Mouse (Mus musculus) MEL (cell line): Measurements from ENCODE around the gene Bptf. TPM values are rescaled to one million over a fixed set of nuclear protein-coding genes. Genes with fewer than 3 reads are reported as not detected.

Experiments
- DNase-seq: peaks from one replicate; pipeline ENCODE4 v3.0.0; 2011; ENCODE audit warnings: low read depth, low spot score
- H3K27ac ChIP-seq: 2 replicates; pipeline ENCODE4 v1.5.1; 2012; ENCODE audit warnings: low read depth, mild to moderate bottlenecking, control low read depth, low read length, moderate library complexity; ENCODE audit not compliant: control insufficient read depth
- H3K27me3 ChIP-seq, 2 experiments: fragments of 150-350 bp in 1 of 2; sonication (generic) in 1 of 2; 2 replicates each; pipeline ENCODE4 v1.6.1; 2012; ENCODE audit warnings: low read length in 2 of 2, mild to moderate bottlenecking in 2 of 2, improper control_type of control experiment in 1 of 2, moderate library complexity in 1 of 2; ENCODE audit not compliant: insufficient read depth in 2 of 2, control insufficient read depth in 1 of 2
- H3K36me3 ChIP-seq, 2 experiments: 2 replicates each; pipeline ENCODE4 v1.6.1; 2012 to 2014; ENCODE audit warnings: low read length in 2 of 2, improper control_type of control experiment in 1 of 2, inconsistent platforms in 1 of 2, mild to moderate bottlenecking in 1 of 2; ENCODE audit not compliant: insufficient read depth in 2 of 2, control insufficient read depth in 1 of 2
- H3K4me1 ChIP-seq, 2 experiments: fragments of 150-350 bp in 1 of 2; sonication (generic) in 1 of 2; 2 replicates each; pipeline ENCODE4 v1.6.1; 2012; ENCODE audit warnings: low read length in 2 of 2, improper control_type of control experiment in 1 of 2, mild to moderate bottlenecking in 1 of 2; ENCODE audit not compliant: insufficient read depth in 2 of 2, control insufficient read depth in 1 of 2
- H3K4me3 ChIP-seq, 2 experiments: fragments of 150-350 bp in 1 of 2; sonication (generic) in 1 of 2; 2 replicates each; pipeline ENCODE4 v1.5.1; 2012; ENCODE audit warnings: low read depth in 2 of 2, low read length in 2 of 2, mild to moderate bottlenecking in 2 of 2, moderate library complexity in 2 of 2, control low read depth in 1 of 2, improper control_type of control experiment in 1 of 2; ENCODE audit not compliant: control insufficient read depth in 1 of 2, insufficient read depth in 1 of 2
- H3K79me2 ChIP-seq: 2 replicates; pipeline ENCODE4 v1.6.1; 2012; ENCODE audit warnings: mild to moderate bottlenecking, low read length, moderate library complexity; ENCODE audit not compliant: control insufficient read depth, poor library complexity, insufficient read depth
- H3K9ac ChIP-seq: 2 replicates; pipeline ENCODE4 v1.6.1; 2012; ENCODE audit warnings: low read depth, mild to moderate bottlenecking, control low read depth, low read length, moderate library complexity; ENCODE audit not compliant: control insufficient read depth, poor library complexity, severe bottlenecking
- H3K9me3 ChIP-seq: fragments of 150-350 bp; sonication (generic); replicated peaks from 2 replicates; pipeline ENCODE4 v1.6.1; 2012; ENCODE audit warnings: mild to moderate bottlenecking, low read length, improper control_type of control experiment, moderate library complexity; ENCODE audit not compliant: insufficient read depth
- BHLHE40 ChIP-seq: IDR thresholded peaks from 2 replicates; pipeline ENCODE4 v1.6.1; 2012; ENCODE audit warnings: low read depth, mild to moderate bottlenecking, inconsistent platforms, low read length, improper control_type of control experiment, borderline replicate concordance
- CHD1 ChIP-seq: IDR thresholded peaks from 2 replicates; pipeline ENCODE4 v1.6.1; 2012; ENCODE audit warnings: low read depth, mild to moderate bottlenecking, inconsistent platforms, low read length, improper control_type of control experiment
- CHD2 ChIP-seq: IDR thresholded peaks from 2 replicates; pipeline ENCODE4 v1.6.1; 2011; ENCODE audit warnings: low read length, improper control_type of control experiment
- ELF1 ChIP-seq: IDR thresholded peaks from 2 replicates; pipeline ENCODE4 v1.6.1; 2014; ENCODE audit warnings: low read depth, mild to moderate bottlenecking, inconsistent platforms, low read length, improper control_type of control experiment, moderate library complexity
- EP300 ChIP-seq, 2 experiments: IDR thresholded peaks; 2 replicates each; pipeline ENCODE4 v1.6.1; 2011; ENCODE audit warnings: improper control_type of control experiment in 2 of 2, low read length in 2 of 2, low read depth in 1 of 2, mild to moderate bottlenecking in 1 of 2
- GABPA ChIP-seq: IDR thresholded peaks from 2 replicates; pipeline ENCODE4 v1.6.1; 2012; ENCODE audit warnings: low read depth, mild to moderate bottlenecking, inconsistent platforms, low read length, improper control_type of control experiment, moderate library complexity
- GATA1 ChIP-seq: IDR thresholded peaks from 2 replicates; pipeline ENCODE4 v1.6.1; 2011; ENCODE audit warnings: low read depth, low read length, improper control_type of control experiment
- KAT2A ChIP-seq: conservative IDR thresholded peaks from 2 replicates; pipeline ENCODE4 v1.6.1; 2012; ENCODE audit warnings: low read depth, low read length, improper control_type of control experiment, inconsistent platforms
- MAFK ChIP-seq: IDR thresholded peaks from 2 replicates; pipeline ENCODE4 v1.6.1; 2011; ENCODE audit warnings: low read depth, mild to moderate bottlenecking, low read length, improper control_type of control experiment, borderline replicate concordance
- MEF2A ChIP-seq: IDR thresholded peaks from 2 replicates; pipeline ENCODE4 v1.6.1; 2014; ENCODE audit warnings: low read depth, mild to moderate bottlenecking, inconsistent platforms, low read length, improper control_type of control experiment; ENCODE audit not compliant: poor library complexity, insufficient replicate concordance, severe bottlenecking; ENCODE audit errors: extremely low read depth
- MXI1 ChIP-seq: IDR thresholded peaks from 2 replicates; pipeline ENCODE4 v1.6.1; 2011; ENCODE audit warnings: mild to moderate bottlenecking, low read depth, low read length, improper control_type of control experiment
- NELFE ChIP-seq: IDR thresholded peaks from 2 replicates; pipeline ENCODE4 v1.6.1; 2011; ENCODE audit warnings: low read depth, low read length, improper control_type of control experiment
- POLR2AphosphoS5 ChIP-seq: IDR thresholded peaks from 2 replicates; pipeline ENCODE4 v1.6.1; 2012; ENCODE audit warnings: low read depth, borderline replicate concordance, mild to moderate bottlenecking, inconsistent platforms, low read length, moderate library complexity, mixed read lengths
- SIN3A ChIP-seq: IDR thresholded peaks from 2 replicates; pipeline ENCODE4 v1.6.1; 2012; ENCODE audit warnings: low read length, improper control_type of control experiment, inconsistent platforms
- SMC3 ChIP-seq: IDR thresholded peaks from 2 replicates; pipeline ENCODE4 v1.6.1; 2011; ENCODE audit warnings: low read depth, low read length, improper control_type of control experiment
- TAL1 ChIP-seq: IDR thresholded peaks from 2 replicates; pipeline ENCODE4 v1.6.1; 2012; ENCODE audit warnings: mild to moderate bottlenecking, inconsistent platforms, low read length, moderate library complexity, mixed read lengths
- UBTF ChIP-seq: IDR thresholded peaks from 2 replicates; pipeline ENCODE4 v1.6.1; 2012; ENCODE audit warnings: low read depth, mild to moderate bottlenecking, inconsistent platforms, low read length, improper control_type of control experiment, moderate library complexity, borderline replicate concordance; ENCODE audit not compliant: insufficient read depth
- USF1 ChIP-seq: IDR thresholded peaks from 2 replicates; pipeline ENCODE4 v1.6.1; 2014; ENCODE audit warnings: low read depth, mild to moderate bottlenecking, inconsistent platforms, low read length, improper control_type of control experiment, moderate library complexity
- ZMIZ1 ChIP-seq: IDR thresholded peaks from 2 replicates; pipeline ENCODE4 v1.6.1; 2012; ENCODE audit warnings: low read depth, mild to moderate bottlenecking, inconsistent platforms, low read length, improper control_type of control experiment, moderate library complexity
- ZNF384 ChIP-seq: IDR thresholded peaks from 2 replicates; pipeline ENCODE4 v1.6.1; 2012; ENCODE audit warnings: low read depth, mild to moderate bottlenecking, inconsistent platforms, low read length, improper control_type of control experiment
- polyA plus RNA-seq, 2 experiments: library from polyadenylated mRNA; stranded (reverse) in 1 of 2; unstranded in 1 of 2; fragments of >175 nt in 1 of 2; fragments of >200 nt in 1 of 2; gene quantifications; 2 replicates each; pipeline versions ENCODE4 v1.2.1 to v1.2.4; 2012; ENCODE audit warnings: low replicate concordance in 2 of 2, low read depth in 1 of 2; ENCODE audit not compliant: insufficient read length in 2 of 2, insufficient read depth in 1 of 2, missing spikeins in 1 of 2
- total RNA-seq: library from RNA; depleted of rRNA; stranded (reverse); fragments of 300-350 nt; gene quantifications from 2 replicates; pipeline ENCODE4 v1.2.3, GENCODE M21; 2012

The Bptf gene
- total and polyA plus RNA-seq, 3 experiments, result 27.5 to 55.4 (median 52.7) TPM

GRCm38 (mm10) chr11:107010447-107010846 is 121.5 kb downstream of the Bptf start:
- Histone ChIP-seq H3K4me1 (peaks cover 0 to 11% of the 10 kb centered on the region in 2 experiments; a peak in 3 of 4 replicates), H3K9me3 (no peaks in the 10 kb centered on the region), H3K79me2 (peaks cover 5% of the 10 kb centered on the region; the same call in 1 of the 2 replicates), H3K27ac (no peak overlapping the region), H3K27me3 (no peaks in the 10 kb centered on the region), H3K36me3 (peaks cover 0 to 12% of the 10 kb centered on the region in 2 experiments; a peak in 2 of 4 replicates), H3K9ac (no peak overlapping the region), H3K4me3 (no peak overlapping the region)
- no peak for DNase-seq
- TF ChIP-seq ELF1 (no peak), KAT2A (0 out of 2 replicates have a peak, but pooled peaks have one; percentile 18)

GRCm38 (mm10) chr11:107005538-107005937 is 126.4 kb downstream of the Bptf start:
- no peak for TF ChIP-seq MXI1
- TF ChIP-seq POLR2AphosphoS5, result no peak
- TF ChIP-seq NELFE, result no peak
- no peak for TF ChIP-seq SIN3A
- TF ChIP-seq EP300 (IDR thresholded peaks at IDR 0.05; ENCODE audit: low read depth in 1 of 2, low read length in 2 of 2), result no peak
- no peak for TF ChIP-seq GABPA
- no peak for TF ChIP-seq TAL1
- TF ChIP-seq ZMIZ1, result no peak
- TF ChIP-seq BHLHE40, result no peak
- TF ChIP-seq GATA1, result no peak
- no peak for TF ChIP-seq CHD2
- TF ChIP-seq ZNF384, result no peak
- TF ChIP-seq MEF2A, result no peak
- no peak for TF ChIP-seq SMC3
- no peak for TF ChIP-seq UBTF
- TF ChIP-seq MAFK, result no peak
- TF ChIP-seq USF1, result no peak
- TF ChIP-seq CHD1, result no peak
- H3K27ac ChIP-seq, result no peak overlapping the region
- DNase-seq, result no peak
- H3K4me1 ChIP-seq, result peaks cover 4 to 6% of the 10 kb centered on the region in 2 experiments; a peak in 1 of 4 replicates
- no peaks in the 10 kb centered on the region for H3K27me3 ChIP-seq
- H3K79me2 ChIP-seq, result no peaks in the 10 kb centered on the region
- peaks cover 0 to 5% of the 10 kb centered on the region in 2 experiments; a peak in 1 of 4 replicates for H3K36me3 ChIP-seq
- H3K9ac ChIP-seq, result no peak overlapping the region
- no peaks in the 10 kb centered on the region for H3K9me3 ChIP-seq
- H3K4me3 ChIP-seq, result no peak overlapping the region
